Mouse (Mus musculus) cerebellum, postnatal 4 days (tissue): ENCODE data around the gene Adam12.
"Not testable (repeated sequence)": the region's sequence is repeated elsewhere in the genome, so short reads cannot be mapped to it uniquely, and the experiment has no call there.

ENCODE experiments used
- DNase-seq, 2 experiments: peaks; one replicate each; pipeline ENCODE4 v3.0.0; 2022; ENCODE audit warnings: low spot score in 2 of 2, mixed read lengths in 1 of 2

Gene Adam12

DNA sequence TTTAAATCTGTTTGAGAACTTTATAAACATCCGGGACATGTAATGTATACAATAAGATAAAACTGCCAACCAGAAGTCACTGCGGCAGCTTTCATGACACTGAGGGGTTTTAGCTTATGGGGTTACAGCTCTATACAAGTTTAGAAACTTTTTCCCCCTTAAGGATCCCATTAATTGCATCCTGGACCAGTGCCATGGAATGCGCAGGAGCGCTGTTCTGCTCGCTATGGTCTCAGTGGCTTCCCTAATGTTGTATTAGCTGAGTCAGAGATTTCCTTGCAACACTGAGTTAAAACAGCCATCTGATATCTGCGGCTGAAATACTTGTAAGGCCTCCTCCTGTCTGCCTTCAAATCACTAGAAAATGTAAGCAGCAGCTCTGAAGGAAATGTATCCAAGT is 298.6 kb downstream of the Adam12 start:
- DNase-seq, result no peak

DNA sequence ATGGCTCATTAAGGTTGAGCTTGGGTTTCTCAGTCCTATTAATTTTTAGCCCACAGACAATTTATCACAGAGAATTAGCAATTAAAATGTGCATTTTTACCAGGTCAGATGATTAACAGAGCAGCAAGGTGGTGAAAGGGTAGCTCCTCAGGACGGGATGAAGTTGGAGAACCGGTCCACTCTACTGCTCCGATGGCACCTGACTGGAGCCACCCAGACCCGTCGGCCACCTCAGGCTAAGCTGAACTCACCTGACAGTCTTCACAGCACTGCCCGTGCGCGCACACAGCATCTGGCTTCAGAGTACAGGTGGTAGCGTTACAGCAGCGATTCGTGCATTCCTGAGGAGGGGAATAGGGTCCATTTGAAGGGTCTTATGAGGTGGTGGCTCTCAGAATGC is 300.5 kb downstream of the Adam12 start:
- no peak for DNase-seq

DNA sequence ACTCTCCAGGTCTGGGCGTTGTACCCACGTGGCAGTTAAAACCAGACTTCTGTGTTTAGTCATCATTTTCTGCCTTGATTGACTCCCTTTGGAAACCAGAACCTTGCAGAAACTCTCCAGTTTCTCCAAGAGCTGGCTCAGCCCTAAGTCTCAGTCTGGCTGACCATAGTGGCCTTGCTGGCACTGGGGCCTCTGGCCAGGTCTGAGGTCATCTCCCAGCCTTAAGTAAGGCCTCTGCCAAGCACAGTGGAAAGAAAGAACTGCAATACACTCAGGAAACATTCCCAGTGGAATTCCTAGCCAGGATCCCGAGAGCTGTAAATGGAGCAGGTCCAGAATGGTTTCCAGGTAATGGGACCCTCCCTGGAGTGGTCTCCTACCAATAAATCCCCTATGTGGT is 303.0 kb downstream of the Adam12 start:
- DNase-seq, result no peak

DNA sequence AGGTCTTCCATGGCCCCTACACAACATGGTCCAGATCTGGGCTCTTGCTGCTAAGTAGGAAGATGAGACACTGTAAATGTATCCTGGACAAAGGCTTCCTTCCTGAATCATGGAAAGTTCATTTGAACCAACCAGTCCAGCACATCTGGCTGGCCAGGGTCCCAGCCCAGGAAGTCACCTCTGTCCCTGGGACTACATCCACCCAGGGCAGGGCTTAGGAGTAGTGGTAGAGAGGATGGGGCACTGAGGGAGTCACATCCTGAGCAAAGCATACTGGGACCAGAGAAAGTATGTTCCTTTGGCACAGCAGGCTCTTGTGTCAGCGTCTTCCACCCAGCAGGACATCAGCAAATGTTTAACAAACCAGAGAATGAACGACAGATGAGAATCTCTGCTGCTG is 306.2 kb downstream of the Adam12 start:
- DNase-seq, result no peak

DNA sequence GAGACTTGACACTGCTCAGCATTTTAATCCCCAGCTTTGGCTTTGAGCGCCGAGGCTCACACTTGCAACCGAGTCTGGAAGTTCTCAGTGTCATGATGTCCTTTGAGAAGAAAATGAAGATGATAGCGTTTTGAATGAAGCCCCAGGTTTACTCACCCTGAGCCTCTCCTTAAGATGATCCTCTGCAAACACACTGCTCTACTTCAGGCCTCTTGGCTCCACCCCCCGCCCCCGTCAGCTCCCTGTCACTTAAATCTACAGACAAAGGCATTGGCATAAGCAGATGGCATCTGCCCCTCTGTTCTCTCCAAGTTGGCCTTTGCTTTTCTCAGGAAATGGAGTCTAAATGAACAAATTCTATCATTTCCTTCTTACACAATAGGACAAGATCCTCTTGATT is 308.0 kb downstream of the Adam12 start:
- no peak for DNase-seq

DNA sequence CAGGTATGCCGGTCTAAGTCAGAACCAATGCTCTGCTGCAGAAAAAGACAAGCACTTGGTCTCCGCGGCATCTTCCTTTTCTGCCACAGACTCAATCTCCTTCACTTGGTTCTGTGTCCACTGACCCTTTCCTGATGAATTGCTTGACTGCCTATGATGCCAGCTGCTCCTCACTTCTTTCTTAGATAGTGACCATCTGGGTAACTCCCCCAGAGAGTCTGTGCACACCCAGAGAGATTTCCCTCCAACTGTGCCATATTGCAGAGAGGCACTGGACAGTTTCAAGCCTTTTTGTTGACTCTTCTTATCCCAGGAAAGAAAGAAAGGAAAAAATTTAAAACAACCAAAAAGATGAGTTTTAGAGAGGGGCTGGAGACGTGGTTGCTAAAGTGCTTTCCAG is 310.7 kb downstream of the Adam12 start:
- DNase-seq, result no peak

DNA sequence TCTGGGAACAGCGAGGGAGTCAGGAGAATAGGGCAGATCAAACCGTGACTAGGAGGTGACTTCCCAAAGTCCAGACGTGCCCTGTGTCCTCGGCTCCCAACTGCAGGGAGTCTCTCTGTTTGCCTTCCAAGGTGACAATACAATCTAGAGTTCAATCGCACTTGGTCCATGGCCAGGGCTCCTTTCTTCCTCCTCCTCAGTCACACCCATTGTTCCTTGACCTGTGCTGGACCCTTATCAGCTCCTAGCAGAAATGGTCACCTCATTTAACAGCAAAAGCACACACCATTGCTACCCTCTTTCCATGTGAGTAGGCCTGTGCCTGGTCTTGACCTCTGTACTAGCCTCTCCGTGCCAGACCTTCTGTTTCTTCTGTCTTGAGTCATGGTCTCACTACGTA is 311.2 kb downstream of the Adam12 start:
- DNase-seq, result no peak

DNA sequence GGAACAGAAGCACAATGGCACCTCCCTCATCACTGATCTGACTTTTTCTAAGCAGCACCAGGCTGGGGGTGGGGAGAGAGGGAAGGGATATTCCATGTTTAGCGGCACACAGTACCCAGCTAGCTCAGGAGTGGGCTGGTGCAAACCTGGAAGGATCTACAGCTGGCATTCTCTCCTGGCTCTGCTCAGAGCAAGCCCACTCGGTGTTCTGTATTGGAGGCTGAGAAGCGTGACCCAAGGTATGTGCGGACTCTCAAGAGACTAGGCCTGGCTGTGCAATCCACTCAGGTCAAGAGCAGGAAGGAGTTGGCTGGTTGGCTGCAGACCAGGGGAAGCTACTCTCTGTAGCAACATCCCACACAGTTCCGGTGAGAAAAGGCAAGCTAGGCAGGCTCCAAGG is 312.0 kb downstream of the Adam12 start:
- DNase-seq, result no peak

DNA sequence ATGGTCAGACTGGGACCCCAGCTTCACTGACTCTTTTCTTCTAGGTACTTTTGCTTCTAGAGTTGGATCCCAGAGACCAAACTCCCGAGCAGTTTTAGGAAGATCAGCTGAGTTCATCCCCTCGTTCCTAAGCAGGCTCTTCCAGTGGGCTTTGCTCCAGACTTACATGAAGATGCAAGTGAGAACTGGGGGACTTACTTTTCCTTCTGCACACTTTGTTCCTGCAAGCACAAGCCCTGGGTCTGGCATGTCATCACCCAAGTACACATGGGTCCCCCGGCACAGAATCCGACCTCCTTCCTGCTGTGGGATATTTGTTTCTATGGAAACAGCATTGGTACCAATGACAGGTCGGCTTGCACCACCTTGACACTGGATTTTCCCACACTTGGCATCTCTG is 312.6 kb downstream of the Adam12 start:
- no peak for DNase-seq

DNA sequence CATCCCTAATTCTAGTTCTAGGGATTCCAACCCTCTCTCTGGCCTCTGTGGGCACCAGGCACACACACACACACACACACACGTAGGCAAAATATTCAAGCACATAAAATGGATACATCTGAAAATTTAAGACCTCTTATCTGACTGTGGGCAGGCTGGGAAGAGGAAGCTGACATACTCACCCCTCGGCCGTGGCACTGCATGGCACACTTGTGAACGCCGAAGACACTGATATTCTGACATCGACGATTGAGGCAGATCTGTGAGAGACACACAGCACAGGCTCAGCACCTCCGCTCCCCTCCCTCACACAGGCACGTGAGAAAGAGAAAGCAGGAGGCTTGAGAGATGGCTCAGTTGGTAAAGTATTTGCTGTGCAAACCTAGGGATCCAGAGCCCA is 315.7 kb downstream of the Adam12 start:
- DNase-seq, result no peak

DNA sequence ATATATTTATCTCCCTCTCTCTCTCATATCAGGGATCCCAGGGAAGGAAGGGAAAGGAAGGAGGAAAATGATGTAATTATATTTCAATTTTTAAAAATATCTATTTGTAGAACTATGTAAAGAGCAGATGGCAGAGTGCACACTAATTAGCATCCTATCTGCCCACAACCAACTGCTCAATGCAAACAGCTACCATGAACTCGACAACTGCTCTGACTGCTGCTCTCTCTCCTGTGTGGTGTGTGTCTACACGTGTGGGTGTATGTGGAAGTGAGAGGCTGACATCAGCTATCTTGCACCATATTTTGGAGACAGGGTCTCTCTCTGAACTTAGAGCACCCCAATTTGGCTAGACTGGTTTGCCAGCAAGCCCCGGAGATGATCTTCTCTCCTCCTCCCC is 320.1 kb downstream of the Adam12 start:
- DNase-seq, result no peak

DNA sequence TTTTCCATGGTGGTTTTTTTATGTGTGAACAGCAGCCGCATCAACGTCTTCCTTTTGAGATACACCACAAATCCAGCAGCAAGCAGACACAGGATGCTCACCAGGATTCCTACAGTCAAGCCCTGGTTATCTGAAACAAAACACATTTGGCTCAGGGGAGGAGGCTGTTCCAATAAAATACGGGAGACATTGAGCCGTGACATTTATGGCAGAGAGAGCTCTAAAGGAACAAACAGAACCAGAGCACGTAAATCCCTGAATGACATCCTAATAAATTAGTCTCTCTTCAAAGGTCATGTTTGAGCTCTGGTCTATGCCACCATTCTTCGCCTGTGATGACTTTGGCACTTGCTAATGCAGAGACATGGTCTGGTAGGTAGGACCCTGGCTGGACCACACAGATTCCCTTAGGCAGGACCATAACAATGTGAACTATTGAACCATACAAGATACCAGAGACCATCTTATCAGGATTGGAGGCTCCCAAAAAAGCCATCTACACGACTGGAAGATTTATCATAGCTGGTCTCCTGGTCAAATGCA is 322.0 kb downstream of the Adam12 start:
- DNase-seq, result no peak

DNA sequence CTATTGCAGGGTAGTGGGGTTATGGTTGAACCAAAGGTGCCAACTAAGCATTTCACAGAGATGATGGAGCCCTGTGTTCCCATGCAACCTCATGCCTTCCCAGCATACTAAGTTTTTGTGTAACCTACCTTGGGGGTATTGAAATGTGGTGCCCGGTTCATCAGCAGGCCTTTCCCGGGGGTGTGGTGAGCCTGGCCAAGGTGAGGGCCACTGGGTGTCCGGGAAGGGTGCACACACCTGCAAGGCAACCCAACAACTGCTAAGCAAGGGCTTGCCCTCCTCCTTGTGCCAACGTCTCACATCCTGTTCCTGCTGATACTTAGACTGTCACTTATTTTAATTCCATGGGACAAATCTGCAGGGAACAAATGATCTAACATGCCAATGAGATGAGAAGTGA is 323.0 kb downstream of the Adam12 start:
- no peak for DNase-seq

DNA sequence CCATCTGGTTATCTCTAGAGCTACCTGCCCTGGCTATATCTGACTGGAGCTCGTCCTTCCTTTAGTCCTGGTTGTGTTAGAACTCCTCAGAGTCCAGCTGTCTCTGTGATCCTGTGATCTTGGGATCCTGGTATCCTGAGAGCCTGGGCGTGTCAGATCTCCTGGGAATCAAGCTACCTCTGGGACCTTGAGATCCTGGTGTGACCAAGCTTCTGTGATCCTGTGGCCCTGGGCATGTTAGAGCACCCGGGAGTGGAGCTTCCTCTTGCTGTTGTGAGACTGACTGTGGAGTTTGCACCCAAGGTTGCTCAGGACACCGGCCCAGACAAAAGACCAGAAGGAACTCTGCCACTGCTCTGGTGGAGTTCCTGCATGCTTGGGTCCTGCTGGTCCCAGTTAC is 332.6 kb downstream of the Adam12 start:
- no peak for DNase-seq

DNA sequence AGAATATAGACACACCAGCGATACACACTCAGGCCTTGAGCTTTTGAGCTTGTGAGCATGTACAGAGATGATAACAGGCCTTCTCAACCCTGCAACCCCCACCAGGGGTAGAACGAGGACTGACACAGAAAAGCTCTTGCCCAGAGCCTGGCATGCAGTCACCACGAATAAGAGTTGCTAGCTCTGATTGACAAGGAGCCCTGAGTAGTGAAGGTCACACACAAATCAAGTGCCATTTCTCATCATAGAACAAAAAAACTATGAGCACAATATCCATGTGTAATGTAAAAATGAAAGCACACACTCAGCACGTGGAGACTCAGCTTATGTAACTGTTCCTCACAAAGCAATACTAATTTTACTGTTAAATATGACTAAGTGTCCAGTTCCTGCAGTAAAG is 340.1 kb downstream of the Adam12 start:
- no peak for DNase-seq

DNA sequence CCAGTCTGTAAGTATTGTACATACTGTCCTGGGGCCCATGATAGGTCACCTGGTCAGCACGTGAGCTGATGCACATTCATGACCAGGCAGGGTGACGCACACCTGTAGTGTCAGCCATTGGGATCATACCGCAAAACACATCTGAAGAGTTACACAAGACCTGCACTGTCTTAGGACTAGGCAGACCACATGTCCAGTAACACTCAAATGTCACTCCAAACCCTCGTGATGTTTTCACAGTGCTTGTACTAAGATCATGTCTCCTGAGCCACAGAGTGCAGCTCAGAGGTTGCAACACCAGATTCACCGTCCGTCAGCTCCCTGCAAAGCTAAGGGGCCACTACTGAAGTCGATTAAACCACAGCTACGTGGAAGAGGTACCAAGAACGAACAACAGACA is 340.6 kb downstream of the Adam12 start:
- DNase-seq, result no peak

DNA sequence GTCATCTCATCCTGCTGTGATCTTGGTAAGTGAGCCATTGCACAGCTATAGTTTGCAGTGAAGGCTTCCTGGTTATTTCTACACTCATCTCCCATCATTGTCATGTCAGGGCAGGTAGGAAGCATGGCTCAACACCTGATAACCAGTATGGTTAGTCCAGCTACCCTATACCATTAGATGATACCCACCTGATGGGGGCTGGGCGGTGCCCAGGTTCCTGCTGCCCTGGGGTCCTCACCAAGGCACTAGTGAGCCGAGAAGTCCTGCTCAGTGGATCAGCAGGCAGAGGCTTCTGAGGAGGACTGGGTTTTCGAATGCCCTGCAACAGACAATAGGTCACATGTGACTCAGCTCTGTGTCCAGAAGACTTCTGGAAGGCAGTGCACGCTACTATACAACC is 342.0 kb downstream of the Adam12 start:
- DNase-seq, result no peak

DNA sequence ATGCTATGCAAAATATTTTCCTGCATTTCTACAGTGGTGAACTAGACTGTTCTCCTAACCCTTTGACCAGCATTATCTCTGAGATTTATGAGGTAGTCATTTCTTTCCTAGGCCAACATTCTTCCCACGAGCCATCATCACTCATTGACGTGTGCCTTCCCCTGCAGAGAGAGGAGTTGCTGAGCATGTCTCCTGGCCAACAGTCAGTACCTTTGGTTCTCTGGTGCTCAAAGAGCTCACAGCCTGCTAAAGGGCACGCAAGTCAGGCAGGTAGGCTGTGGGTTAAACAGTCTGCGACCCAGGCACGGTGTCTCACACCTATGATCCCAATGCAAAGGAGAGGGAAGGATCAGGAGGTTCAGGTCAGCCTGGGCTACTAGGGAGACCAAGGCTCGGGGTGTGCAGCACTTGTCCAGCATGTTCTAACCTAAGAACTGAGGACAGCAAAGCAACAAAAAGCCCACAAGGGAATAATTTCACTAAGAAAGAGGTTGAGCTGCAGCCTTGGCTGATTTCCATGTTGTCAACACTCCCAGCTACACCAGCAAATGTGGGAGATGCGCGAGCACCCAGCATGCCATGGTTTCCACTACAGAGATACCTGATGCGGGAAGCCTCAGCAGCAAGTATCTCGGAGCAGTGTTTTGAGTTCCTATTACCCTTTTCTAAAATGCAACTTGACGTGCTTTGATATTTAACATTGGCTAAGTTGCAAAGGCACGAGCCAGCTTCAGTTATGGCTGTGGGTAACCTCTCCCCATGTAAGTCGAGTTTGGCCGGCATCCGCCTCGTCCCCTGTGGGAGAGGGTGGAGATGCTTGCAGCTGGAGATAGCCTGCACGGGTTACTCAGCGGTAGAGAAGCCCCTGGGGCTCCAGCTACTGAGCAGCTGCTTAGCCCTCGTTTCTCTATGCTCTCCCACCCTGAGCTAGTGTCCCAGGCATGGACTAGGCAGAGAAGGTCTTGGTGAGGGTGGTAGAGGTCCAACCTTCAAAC is 342.7 kb downstream of the Adam12 start:
- DNase-seq, result no peak

DNA sequence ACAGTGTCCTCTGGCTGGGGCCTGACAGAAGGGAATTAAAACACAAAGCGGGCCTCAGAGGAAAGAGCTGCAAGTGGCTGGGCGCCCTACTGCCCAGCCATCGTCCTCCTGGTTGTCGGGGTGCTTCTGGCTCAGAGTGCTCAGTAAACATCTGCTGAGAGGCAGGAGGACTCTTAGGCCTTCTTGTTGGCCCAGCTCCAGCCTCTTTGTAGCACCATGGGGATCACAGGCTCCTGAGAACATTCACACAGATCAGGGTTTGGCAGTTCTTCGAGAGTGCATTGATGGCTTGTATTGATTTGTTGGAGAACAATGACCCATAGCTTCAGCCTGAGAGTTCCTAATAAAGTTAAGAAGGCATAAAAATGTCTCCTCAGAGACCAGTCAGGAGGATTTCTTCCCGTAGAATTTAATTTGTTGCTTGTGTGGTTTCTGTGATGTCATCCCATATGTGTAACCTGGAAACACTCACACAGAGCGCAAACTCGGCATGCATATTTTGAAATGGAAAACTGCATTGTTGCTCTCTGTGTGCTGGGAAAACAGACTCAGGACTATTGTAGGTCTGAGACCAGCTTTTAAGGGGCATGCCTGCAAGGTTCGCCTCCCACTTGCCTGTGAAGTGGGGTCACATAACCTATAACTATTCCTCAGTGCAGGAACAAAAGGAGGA is 347.1 kb downstream of the Adam12 start:
- not testable (repeated sequence) for DNase-seq

DNA sequence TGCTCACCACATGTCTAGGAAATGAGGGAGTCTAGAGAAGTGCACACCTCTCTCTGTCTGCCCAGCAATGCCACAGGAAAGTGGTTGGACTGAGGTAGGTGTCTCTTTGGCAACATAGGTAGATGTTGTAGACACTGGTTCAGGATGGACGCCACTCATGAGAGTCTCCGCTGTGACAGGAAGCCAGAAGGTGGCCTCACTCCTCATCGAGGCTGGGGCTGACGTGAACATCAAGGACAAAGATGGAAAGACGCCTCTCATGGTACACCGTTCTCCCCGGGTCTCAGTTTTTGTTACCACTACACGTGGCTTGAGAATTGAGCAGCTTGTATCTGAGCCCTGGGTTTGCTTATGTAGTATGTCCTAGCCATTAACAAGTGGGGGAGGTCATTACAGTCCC is 352.2 kb downstream of the Adam12 start:
- DNase-seq, result no peak

DNA sequence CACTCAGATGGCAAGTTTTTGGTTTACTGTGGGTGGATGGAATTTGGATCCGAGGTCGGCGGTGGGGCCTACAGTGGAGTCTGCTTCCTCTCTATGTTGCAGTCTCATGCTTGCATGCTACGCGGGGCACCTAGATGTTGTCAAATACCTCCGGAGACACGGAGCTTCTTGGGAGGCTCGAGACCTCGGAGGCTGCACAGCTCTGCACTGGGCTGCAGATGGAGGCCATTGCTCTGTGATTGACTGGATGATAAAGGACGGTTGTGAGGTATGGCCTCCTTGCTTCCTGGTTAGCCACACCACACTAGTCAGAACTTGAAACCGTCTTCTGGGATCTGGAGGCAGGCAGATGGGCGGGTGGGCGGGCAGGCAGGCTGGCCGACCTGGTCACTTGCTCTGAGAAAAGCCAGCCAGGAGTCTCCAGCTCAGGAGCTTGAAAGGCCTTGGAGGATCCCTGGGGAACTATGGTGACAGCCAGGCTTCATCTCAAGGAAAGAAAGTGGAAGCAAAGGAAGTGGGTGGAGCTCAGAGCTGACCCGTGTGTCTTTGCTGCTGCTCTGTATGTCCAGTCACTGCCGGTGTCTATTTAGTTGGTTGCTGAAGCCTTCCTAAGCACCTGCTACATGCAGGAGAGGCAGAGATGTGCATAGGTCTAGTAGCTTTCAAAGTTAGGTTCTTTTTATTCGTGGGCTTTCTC is 355.2 kb downstream of the Adam12 start:
- DNase-seq, result no peak

DNA sequence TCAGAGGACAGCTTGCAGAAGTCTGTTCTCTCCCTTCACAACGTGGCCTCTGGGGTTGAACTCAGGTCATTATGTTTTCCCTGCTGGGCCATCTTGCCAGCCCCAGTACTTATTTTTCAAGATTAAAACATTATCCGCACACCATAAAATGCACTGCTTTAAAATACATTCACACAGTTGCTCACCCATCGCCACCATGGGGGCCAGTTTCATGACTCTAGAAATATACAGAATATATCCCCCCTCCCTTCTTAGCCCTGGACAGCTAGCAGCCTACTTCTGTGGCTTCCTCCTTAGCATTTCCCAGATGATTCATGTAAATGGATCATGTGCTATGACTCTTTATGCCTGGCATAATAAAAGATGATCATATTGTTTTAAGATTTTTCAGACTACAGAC is 355.8 kb downstream of the Adam12 start:
- no peak for DNase-seq
